Mouse (Mus musculus): Measurements from ENCODE around the gene Ccl9. TPM values are rescaled to one million over a fixed set of nuclear protein-coding genes. Genes with fewer than 3 reads are reported as not detected.
"Not testable (repeated sequence)": the region's sequence is repeated elsewhere in the genome, so short reads cannot be mapped to it uniquely, and the experiment has no call there.

Ccl9 gene
- total RNA-seq, 2 experiments from 2014 or later, result 3.9 to 5.1 TPM

GRCm38 (mm10) chr11:83581626-83582610, 3.5 kb upstream of the Ccl9 start:
- DNase-seq (ENCODE audit: extremely low spot score in 1 of 2, low spot score in 1 of 2), result no peak

- DNase-seq (ENCODE audit: extremely low spot score in 1 of 2, low spot score in 1 of 2), result no peak
These were observed 2.3 kb upstream of the Ccl9 start for GRCm38 (mm10) chr11:83580699-83581232.

- DNase-seq (ENCODE audit: extremely low spot score in 1 of 2, low spot score in 1 of 2), result no peak
These were observed 563 bp upstream of the Ccl9 start for GRCm38 (mm10) chr11:83578999-83579398.

- no peak for DNase-seq (ENCODE audit: extremely low spot score in 1 of 2, low spot score in 1 of 2)
These were observed 1.4 kb downstream of the Ccl9 start for GRCm38 (mm10) chr11:83576927-83577555.

GRCm38 (mm10) chr11:83572834-83573233, 5.6 kb downstream of the Ccl9 start:
- no peak for DNase-seq (ENCODE audit: extremely low spot score in 1 of 2, low spot score in 1 of 2)

- DNase-seq (ENCODE audit: extremely low spot score in 1 of 2, low spot score in 1 of 2), result no peak
These were observed 6.2 kb downstream of the Ccl9 start for GRCm38 (mm10) chr11:83572223-83572622.

GRCm38 (mm10) chr11:83570189-83570588, 8.2 kb downstream of the Ccl9 start:
- no peak for DNase-seq (ENCODE audit: extremely low spot score in 1 of 2, low spot score in 1 of 2)

- DNase-seq (ENCODE audit: extremely low spot score in 1 of 2, low spot score in 1 of 2), result no peak
These were observed 9.2 kb downstream of the Ccl9 start for GRCm38 (mm10) chr11:83569249-83569648.

- no peak for DNase-seq (ENCODE audit: extremely low spot score in 1 of 2, low spot score in 1 of 2)
These were observed 9.7 kb downstream of the Ccl9 start for GRCm38 (mm10) chr11:83568786-83569185.

GRCm38 (mm10) chr11:83568061-83568460, 10.4 kb downstream of the Ccl9 start:
- no peak for DNase-seq (ENCODE audit: extremely low spot score in 1 of 2, low spot score in 1 of 2)

GRCm38 (mm10) chr11:83567311-83567710, 11.1 kb downstream of the Ccl9 start:
- DNase-seq (ENCODE audit: extremely low spot score in 1 of 2, low spot score in 1 of 2), result no peak

GRCm38 (mm10) chr11:83566617-83567016, 11.8 kb downstream of the Ccl9 start:
- no peak for DNase-seq (ENCODE audit: extremely low spot score in 1 of 2, low spot score in 1 of 2)

GRCm38 (mm10) chr11:83563754-83564153, 14.7 kb downstream of the Ccl9 start:
- no peak for DNase-seq (ENCODE audit: extremely low spot score in 1 of 2, low spot score in 1 of 2)

- no peak for DNase-seq (ENCODE audit: extremely low spot score in 1 of 2, low spot score in 1 of 2)
These were observed 16.0 kb downstream of the Ccl9 start for GRCm38 (mm10) chr11:83562311-83562887.

GRCm38 (mm10) chr11:83560405-83560804, 18.0 kb downstream of the Ccl9 start:
- DNase-seq (ENCODE audit: extremely low spot score in 1 of 2, low spot score in 1 of 2), result no peak

- DNase-seq (ENCODE audit: extremely low spot score in 1 of 2, low spot score in 1 of 2), result no peak
These were observed 21.4 kb downstream of the Ccl9 start for GRCm38 (mm10) chr11:83557074-83557473.

GRCm38 (mm10) chr11:83556085-83556781, 22.2 kb downstream of the Ccl9 start:
- peak; percentile 17 to 21 for DNase-seq (ENCODE audit: extremely low spot score in 1 of 2, low spot score in 1 of 2)

- DNase-seq (ENCODE audit: extremely low spot score in 1 of 2, low spot score in 1 of 2), result no peak
These were observed 26.8 kb downstream of the Ccl9 start for GRCm38 (mm10) chr11:83551668-83552067.

GRCm38 (mm10) chr11:83551037-83551436, 27.4 kb downstream of the Ccl9 start:
- DNase-seq (ENCODE audit: extremely low spot score in 1 of 2, low spot score in 1 of 2), result not testable (repeated sequence)

GRCm38 (mm10) chr11:83550186-83550632, 28.2 kb downstream of the Ccl9 start:
- no peak for DNase-seq (ENCODE audit: extremely low spot score in 1 of 2, low spot score in 1 of 2)

Data from layer of hippocampus, postnatal 25 days (tissue).